Mouse (Mus musculus) kidney, embryonic 14.5 days (tissue): ENCODE results near the gene Atxn7l1. TPM values are rescaled to one million over a fixed set of nuclear protein-coding genes. Genes with fewer than 3 reads are reported as not detected.

Experiments used
- ATAC-seq: fragments of 200-750 bp; cut with Nextera tagmentation; 2 replicates; pipeline ENCODE4 v1.8.0; 2017; ENCODE audit warnings: moderate number of reproducible peaks, mild to moderate bottlenecking, moderate TSS enrichment, moderate library complexity; ENCODE audit not compliant: low FRiP score, low TSS enrichment
- H3K27ac ChIP-seq: fragments of 300-500 bp; sonication (generic); 2 replicates; pipeline ENCODE4 v1.5.1; 2014; ENCODE audit warnings: low read depth, mild to moderate bottlenecking, low read length, moderate library complexity, mixed read lengths
- H3K27me3 ChIP-seq: fragments of 300-500 bp; sonication (generic); 2 replicates; pipeline ENCODE4 v1.6.1; 2014; ENCODE audit warnings: mild to moderate bottlenecking, low read length; ENCODE audit not compliant: control insufficient read depth, insufficient read depth
- H3K36me3 ChIP-seq: fragments of 300-500 bp; sonication (generic); 2 replicates; pipeline ENCODE4 v1.6.1; 2014; ENCODE audit warnings: low read length, mixed read lengths; ENCODE audit not compliant: control insufficient read depth, insufficient read depth
- H3K4me1 ChIP-seq: fragments of 300-500 bp; sonication (generic); 2 replicates; pipeline ENCODE4 v1.6.1; 2014; ENCODE audit warnings: low read length, mixed read lengths; ENCODE audit not compliant: control insufficient read depth, insufficient read depth
- H3K4me2 ChIP-seq: fragments of 300-500 bp; sonication (generic); replicated peaks from 2 replicates; pipeline ENCODE4 v1.6.1; 2014; ENCODE audit warnings: low read depth, mild to moderate bottlenecking, low read length
- H3K4me3 ChIP-seq: fragments of 300-500 bp; sonication (generic); 2 replicates; pipeline ENCODE4 v1.5.1; 2014; ENCODE audit warnings: mild to moderate bottlenecking, low read length
- H3K9ac ChIP-seq: fragments of 300-500 bp; sonication (generic); 2 replicates; pipeline ENCODE4 v1.6.1; 2014; ENCODE audit warnings: low read depth, mild to moderate bottlenecking, low read length, moderate library complexity
- H3K9me3 ChIP-seq: fragments of 300-500 bp; sonication (generic); 2 replicates; pipeline ENCODE4 v1.6.1; 2016; ENCODE audit warnings: low read length; ENCODE audit not compliant: control insufficient read depth
- WGBS: fragments of 180-500 bp; shearing (Covaris S2); extraction: QIAGEN DNeasy Blood & Tissue Kit; methylation state at CpG from one replicate; pipeline ENCODE4 v1.1.7; 2014; 5-methylcytosine and 5-hydroxymethylcytosine counted together
- polyA plus RNA-seq: library from polyadenylated mRNA; unstranded; fragments of >200 nt; fragmentation: Nextera tagmentation; extraction: Ambion mirVana; gene quantifications from 2 replicates; pipeline ENCODE4 v1.2.1, GENCODE M21; 2014

Atxn7l1 gene
- polyA plus RNA-seq, 1 experiment from 2014 or later = 14.3 TPM

DNA sequence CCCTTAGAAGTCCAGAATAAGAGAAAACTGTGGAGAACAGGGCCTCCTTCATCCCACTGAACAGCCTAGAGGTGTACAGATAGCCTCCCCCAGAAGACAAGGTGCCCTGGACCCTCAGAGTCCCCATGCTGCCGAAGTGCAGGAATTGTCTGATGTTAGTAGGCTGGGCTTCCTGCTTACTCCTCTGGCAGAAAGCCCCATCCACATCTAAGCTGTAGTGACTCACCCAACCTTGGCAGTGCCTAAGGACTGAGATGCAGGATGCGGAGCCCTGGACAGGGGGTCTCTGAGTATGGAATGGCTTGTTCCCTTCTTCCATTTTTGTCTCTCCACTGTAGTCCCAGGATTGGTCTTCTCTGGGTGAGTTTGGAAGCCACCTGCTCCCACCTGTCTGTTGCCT lies 187.0 kb downstream of the Atxn7l1 start:
- WGBS = 100% methylated on average over 2 of the region's 2 CpGs

GRCm38 (mm10) chr12:33334951-33335350 lies 187.5 kb downstream of the Atxn7l1 start:
- no peak for ATAC-seq
- Histone ChIP-seq H3K36me3 (no peaks in the 10 kb centered on the region), H3K4me1 (no peaks in the 10 kb centered on the region), H3K4me2 (no peak overlapping the region), H3K27me3 (no peaks in the 10 kb centered on the region), H3K9me3 (no peaks in the 10 kb centered on the region), H3K4me3 (no peak overlapping the region), H3K27ac (no peak overlapping the region), H3K9ac (no peak overlapping the region)
- 85% methylated on average over 5 of the region's 5 CpGs for WGBS

More for the DNA sequence above, 187.0 kb downstream of the Atxn7l1 start:
- H3K27ac ChIP-seq = no peak overlapping the region
- H3K27me3 ChIP-seq = no peaks in the 10 kb centered on the region
- no peak overlapping the region for H3K4me2 ChIP-seq
- no peak for ATAC-seq
- H3K4me3 ChIP-seq = no peak overlapping the region
- no peaks in the 10 kb centered on the region for H3K36me3 ChIP-seq
- no peak overlapping the region for H3K9ac ChIP-seq
- H3K9me3 ChIP-seq = no peaks in the 10 kb centered on the region
- H3K4me1 ChIP-seq = no peaks in the 10 kb centered on the region

GRCm38 (mm10) chr12:33335410-33335809 lies 187.9 kb downstream of the Atxn7l1 start:
- 61% methylated on average over 4 of the region's 4 CpGs for WGBS
- no peak overlapping the region for H3K9ac ChIP-seq
- H3K4me3 ChIP-seq = no peak overlapping the region
- no peaks in the 10 kb centered on the region for H3K9me3 ChIP-seq
- no peak overlapping the region for H3K27ac ChIP-seq
- ATAC-seq = no peak
- H3K36me3 ChIP-seq = no peaks in the 10 kb centered on the region
- H3K4me2 ChIP-seq = no peak overlapping the region
- H3K27me3 ChIP-seq = no peaks in the 10 kb centered on the region
- H3K4me1 ChIP-seq = no peaks in the 10 kb centered on the region

DNA sequence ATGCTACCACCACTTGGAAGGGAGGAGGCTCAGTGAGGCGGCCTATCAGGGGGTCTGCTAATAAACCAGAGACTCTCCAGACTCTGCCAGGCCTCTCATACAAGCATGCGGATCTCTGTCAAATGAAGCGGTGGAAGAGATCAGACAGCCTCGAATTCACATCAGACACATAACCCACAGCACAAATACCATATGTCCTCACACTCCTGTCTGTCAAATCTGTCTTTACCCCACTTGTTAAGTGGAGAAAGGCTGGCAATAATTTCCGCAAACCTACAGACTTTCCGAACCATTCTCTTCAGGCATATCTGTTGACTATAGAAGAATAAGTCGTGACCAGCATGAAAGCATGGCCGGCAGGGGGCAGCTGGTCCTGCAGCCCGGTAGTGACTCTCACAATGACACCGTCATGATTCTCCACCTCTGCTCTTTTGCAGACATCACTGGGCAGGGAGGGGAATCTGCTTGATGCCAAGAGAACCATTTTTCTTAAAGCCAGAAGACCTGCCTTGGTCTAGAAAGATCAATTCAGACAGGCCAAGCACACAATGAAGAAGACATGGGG lies 189.2 kb downstream of the Atxn7l1 start:
- 78% methylated on average over 10 of the region's 10 CpGs for WGBS
- Histone ChIP-seq H3K4me2 (no peak overlapping the region), H3K36me3 (no peaks in the 10 kb centered on the region), H3K27ac (no peak overlapping the region), H3K27me3 (no peaks in the 10 kb centered on the region), H3K9ac (no peak overlapping the region), H3K9me3 (no peaks in the 10 kb centered on the region), H3K4me1 (no peaks in the 10 kb centered on the region), H3K4me3 (no peak overlapping the region)
- ATAC-seq = no peak

DNA sequence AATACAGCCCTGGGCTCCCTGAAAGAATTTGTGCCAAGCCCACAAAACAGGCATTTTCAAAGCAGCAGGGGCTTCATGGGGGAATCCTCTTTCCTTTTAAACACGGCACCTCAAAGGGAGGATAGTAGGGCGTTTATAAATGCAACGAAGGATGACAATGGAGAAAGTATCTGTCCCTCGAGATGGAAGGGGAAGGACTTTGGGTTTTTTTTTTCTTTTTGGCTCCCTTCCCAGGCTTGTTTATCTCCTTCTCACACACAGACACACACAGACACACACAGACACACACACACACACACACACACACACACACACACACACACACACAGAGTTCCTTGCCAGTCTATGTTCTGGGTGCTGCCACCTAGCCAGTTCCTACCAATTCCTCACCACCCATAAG lies 189.8 kb downstream of the Atxn7l1 start:
- H3K36me3 ChIP-seq = no peaks in the 10 kb centered on the region
- H3K27ac ChIP-seq = no peak overlapping the region

GRCm38 (mm10) chr12:33338170-33338569 lies 190.7 kb downstream of the Atxn7l1 start:
- H3K9ac ChIP-seq = no peak overlapping the region
- no peak overlapping the region for H3K27ac ChIP-seq
- H3K27me3 ChIP-seq = no peaks in the 10 kb centered on the region
- no peak overlapping the region for H3K4me3 ChIP-seq
- H3K36me3 ChIP-seq = no peaks in the 10 kb centered on the region
- no peaks in the 10 kb centered on the region for H3K9me3 ChIP-seq
- no peak overlapping the region for H3K4me2 ChIP-seq
- H3K4me1 ChIP-seq = no peaks in the 10 kb centered on the region
- WGBS = 24% methylated on average over 5 of the region's 5 CpGs
- ATAC-seq = no peak

More for the DNA sequence above, 189.8 kb downstream of the Atxn7l1 start:
- H3K4me3 ChIP-seq = no peak overlapping the region
- H3K4me2 ChIP-seq = no peak overlapping the region
- no peaks in the 10 kb centered on the region for H3K9me3 ChIP-seq
- no peak overlapping the region for H3K9ac ChIP-seq
- H3K4me1 ChIP-seq = no peaks in the 10 kb centered on the region
- H3K27me3 ChIP-seq = no peaks in the 10 kb centered on the region
- WGBS = 58% methylated on average over 4 of the region's 4 CpGs
- no peak for ATAC-seq

- no peak for ATAC-seq
- Histone ChIP-seq H3K36me3 (no peaks in the 10 kb centered on the region), H3K4me1 (peaks cover under 1% of the 10 kb centered on the region; the same call in 1 of the 2 replicates), H3K4me2 (no peak overlapping the region), H3K27ac (no peak overlapping the region), H3K9me3 (no peaks in the 10 kb centered on the region), H3K9ac (no peak overlapping the region), H3K27me3 (no peaks in the 10 kb centered on the region), H3K4me3 (no peak overlapping the region)
- WGBS = 90% methylated on average over 4 of the region's 4 CpGs
Measured at GRCm38 (mm10) chr12:33339822-33340221, 192.3 kb downstream of the Atxn7l1 start.

- H3K27me3 ChIP-seq = no peaks in the 10 kb centered on the region
- H3K36me3 ChIP-seq = no peaks in the 10 kb centered on the region
- peaks cover 9% of the 10 kb centered on the region for H3K4me1 ChIP-seq
- no peaks in the 10 kb centered on the region for H3K9me3 ChIP-seq
- no peak overlapping the region for H3K4me2 ChIP-seq
- H3K4me3 ChIP-seq = no peak overlapping the region
- ATAC-seq = no peak
- H3K27ac ChIP-seq = no peak overlapping the region
- H3K9ac ChIP-seq = no peak overlapping the region
- WGBS = 88% methylated on average over 6 of the region's 6 CpGs
Measured at GRCm38 (mm10) chr12:33340698-33341097, 193.2 kb downstream of the Atxn7l1 start.

GRCm38 (mm10) chr12:33341351-33341892 lies 193.9 kb downstream of the Atxn7l1 start:
- WGBS = 73% methylated on average over 17 of the region's 17 CpGs
- no peaks in the 10 kb centered on the region for H3K9me3 ChIP-seq
- no peaks in the 10 kb centered on the region for H3K27me3 ChIP-seq
- no peaks in the 10 kb centered on the region for H3K36me3 ChIP-seq
- no peak overlapping the region for H3K4me2 ChIP-seq
- H3K9ac ChIP-seq = no peak overlapping the region
- H3K4me1 ChIP-seq = peaks cover 15% of the 10 kb centered on the region
- no peak overlapping the region for H3K4me3 ChIP-seq
- no peak overlapping the region for H3K27ac ChIP-seq
- ATAC-seq = no peak
